Mouse (Mus musculus) neural tube, embryonic 11.5 days (tissue): Measurements from ENCODE around the gene Adgrf5. TPM values are rescaled to one million over a fixed set of nuclear protein-coding genes. Genes with fewer than 3 reads are reported as not detected.

Experiments
- ATAC-seq: fragments of 200-750 bp; cut with Nextera tagmentation; 2 replicates; pipeline ENCODE4 v1.8.0; 2017; ENCODE audit warnings: moderate number of reproducible peaks, mild to moderate bottlenecking, moderate TSS enrichment, moderate library complexity; ENCODE audit not compliant: insufficient read depth, low FRiP score, low TSS enrichment
- DNase-seq: peaks from one replicate; pipeline ENCODE4 v3.0.0-alpha.2; 2015; ENCODE audit warnings: low spot score
- H3K27ac ChIP-seq: fragments of 300-500 bp; sonication (generic); 2 replicates; pipeline ENCODE4 v1.5.1; 2014; ENCODE audit warnings: low read depth, mild to moderate bottlenecking, low read length
- H3K27me3 ChIP-seq: fragments of 300-500 bp; sonication (generic); 2 replicates; pipeline ENCODE4 v1.6.1; 2014; ENCODE audit warnings: mild to moderate bottlenecking, low read length, mixed read lengths; ENCODE audit not compliant: control insufficient read depth, insufficient read depth
- H3K36me3 ChIP-seq: fragments of 300-500 bp; sonication (generic); 2 replicates; pipeline ENCODE4 v1.6.1; 2014; ENCODE audit warnings: mild to moderate bottlenecking, low read length, moderate library complexity, mixed read lengths; ENCODE audit not compliant: control insufficient read depth, insufficient read depth
- H3K4me1 ChIP-seq: fragments of 300-500 bp; sonication (generic); 2 replicates; pipeline ENCODE4 v1.6.1; 2014; ENCODE audit warnings: low read length, mixed read lengths; ENCODE audit not compliant: control insufficient read depth, insufficient read depth
- H3K4me2 ChIP-seq: fragments of 300-500 bp; sonication (generic); 2 replicates; pipeline ENCODE4 v1.6.1; 2014; ENCODE audit warnings: low read depth, mild to moderate bottlenecking, moderate library complexity
- H3K4me3 ChIP-seq: fragments of 300-500 bp; sonication (generic); 2 replicates; pipeline ENCODE4 v1.5.1; 2014; ENCODE audit warnings: low read depth, low read length
- H3K9ac ChIP-seq: fragments of 300-500 bp; sonication (generic); 2 replicates; pipeline ENCODE4 v1.6.1; 2014; ENCODE audit warnings: mild to moderate bottlenecking, low read length
- H3K9me3 ChIP-seq: fragments of 300-500 bp; sonication (generic); 2 replicates; pipeline ENCODE4 v1.6.1; 2016; ENCODE audit warnings: low read length; ENCODE audit not compliant: control insufficient read depth
- WGBS: fragments of 180-500 bp; shearing (Covaris S2); extraction: QIAGEN DNeasy Blood & Tissue Kit; methylation state at CpG from one replicate; pipeline ENCODE4 v1.1.7; 2014; 5-methylcytosine and 5-hydroxymethylcytosine counted together
- polyA plus RNA-seq: library from polyadenylated mRNA; unstranded; fragments of >200 nt; fragmentation: Nextera tagmentation; extraction: Ambion mirVana; gene quantifications from 2 replicates; pipeline ENCODE4 v1.2.1, GENCODE M21; 2014

Adgrf5 gene
- polyA plus RNA-seq, 1 experiment from 2014 or later, result 11.5 TPM

- Histone ChIP-seq H3K27ac (no peak overlapping the region), H3K27me3 (no peaks in the 10 kb centered on the region), H3K4me3 (no peak overlapping the region), H3K4me2 (no peak overlapping the region), H3K36me3 (no peaks in the 10 kb centered on the region), H3K9ac (no peak overlapping the region), H3K4me1 (no peaks in the 10 kb centered on the region), H3K9me3 (no peaks in the 10 kb centered on the region)
- WGBS, result 71% methylated on average over 9 of the region's 9 CpGs
- ATAC-seq (no peak), DNase-seq (no peak)
Observed at GRCm38 (mm10) chr17:43366486-43366885, 6.2 kb downstream of the Adgrf5 start.

GRCm38 (mm10) chr17:43368171-43368576 is 7.9 kb downstream of the Adgrf5 start:
- Histone ChIP-seq H3K9me3 (no peaks in the 10 kb centered on the region), H3K36me3 (no peaks in the 10 kb centered on the region), H3K9ac (no peak overlapping the region), H3K4me2 (no peak overlapping the region), H3K27ac (no peak overlapping the region), H3K27me3 (no peaks in the 10 kb centered on the region), H3K4me1 (no peaks in the 10 kb centered on the region), H3K4me3 (no peak overlapping the region)
- DNase-seq (no peak), ATAC-seq (no peak)
- 57% methylated on average over 5 of the region's 5 CpGs for WGBS

DNA sequence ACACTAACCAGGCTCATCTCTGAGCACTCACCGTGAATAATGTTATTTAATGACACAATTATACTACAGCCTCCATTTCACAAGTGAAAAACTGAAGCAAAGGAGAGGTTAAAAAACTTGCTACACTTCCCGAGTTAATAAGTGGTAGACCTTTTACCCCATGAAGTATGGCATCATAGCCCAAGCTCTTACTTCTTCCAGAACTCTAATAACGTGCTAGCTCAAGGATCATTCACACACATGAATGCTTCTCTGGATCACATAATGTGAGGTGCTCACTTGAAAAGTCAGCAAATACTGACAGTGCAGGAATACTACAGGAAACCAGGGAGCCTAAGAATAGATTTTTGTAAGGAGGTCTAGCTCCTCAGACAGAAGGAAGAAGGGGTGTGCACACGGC is 12.4 kb downstream of the Adgrf5 start:
- ATAC-seq (no peak), DNase-seq (no peak)
- no peaks in the 10 kb centered on the region for H3K36me3 ChIP-seq
- H3K4me1 ChIP-seq, result no peaks in the 10 kb centered on the region
- no peaks in the 10 kb centered on the region for H3K27me3 ChIP-seq
- WGBS, result 82% methylated on average over 4 of the region's 4 CpGs
- H3K27ac ChIP-seq, result no peak overlapping the region
- H3K4me3 ChIP-seq, result no peak overlapping the region
- no peak overlapping the region for H3K4me2 ChIP-seq
- no peak overlapping the region for H3K9ac ChIP-seq
- H3K9me3 ChIP-seq, result no peaks in the 10 kb centered on the region

GRCm38 (mm10) chr17:43374020-43374419 is 13.8 kb downstream of the Adgrf5 start:
- Histone ChIP-seq H3K4me2 (no peak overlapping the region), H3K9ac (no peak overlapping the region), H3K4me1 (no peaks in the 10 kb centered on the region), H3K9me3 (no peaks in the 10 kb centered on the region), H3K27ac (no peak overlapping the region), H3K36me3 (no peaks in the 10 kb centered on the region), H3K4me3 (no peak overlapping the region), H3K27me3 (no peaks in the 10 kb centered on the region)
- WGBS, result 59% methylated on average over 4 of the region's 4 CpGs
- DNase-seq, result no peak
- ATAC-seq, result no peak

- H3K27me3 ChIP-seq, result no peaks in the 10 kb centered on the region
- ATAC-seq (no peak), DNase-seq (no peak)
- no peaks in the 10 kb centered on the region for H3K9me3 ChIP-seq
- H3K27ac ChIP-seq, result no peak overlapping the region
- H3K4me2 ChIP-seq, result no peak overlapping the region
- H3K36me3 ChIP-seq, result no peaks in the 10 kb centered on the region
- no peak overlapping the region for H3K4me3 ChIP-seq
- 72% methylated on average over 5 of the region's 5 CpGs for WGBS
- H3K9ac ChIP-seq, result no peak overlapping the region
- no peaks in the 10 kb centered on the region for H3K4me1 ChIP-seq
Observed at GRCm38 (mm10) chr17:43376527-43376926, 16.3 kb downstream of the Adgrf5 start.

DNA sequence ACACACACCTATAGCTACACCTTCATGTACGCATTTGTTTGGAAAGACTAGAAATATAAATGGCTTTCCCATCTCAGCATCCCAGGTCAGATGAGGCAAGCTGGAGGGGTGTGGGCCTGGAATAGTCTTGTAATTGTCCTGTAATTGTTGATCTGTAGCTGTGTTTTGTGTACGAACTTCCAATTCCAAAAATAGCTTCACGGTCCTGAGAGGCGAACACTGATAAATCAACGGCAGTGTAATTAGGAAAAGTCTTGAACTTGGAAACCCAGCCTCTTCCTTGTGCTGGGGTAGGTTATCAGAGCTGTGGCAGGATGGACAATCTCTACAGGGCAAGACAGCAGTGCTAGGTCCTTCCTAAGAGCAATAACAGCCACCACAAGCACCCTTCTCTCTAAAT is 18.5 kb downstream of the Adgrf5 start:
- no peak overlapping the region for H3K4me3 ChIP-seq
- no peak overlapping the region for H3K9ac ChIP-seq
- WGBS, result 91% methylated on average over 5 of the region's 5 CpGs
- no peak for DNase-seq
- no peaks in the 10 kb centered on the region for H3K4me1 ChIP-seq
- no peak overlapping the region for H3K4me2 ChIP-seq
- no peak overlapping the region for H3K27ac ChIP-seq
- no peaks in the 10 kb centered on the region for H3K36me3 ChIP-seq
- no peaks in the 10 kb centered on the region for H3K9me3 ChIP-seq
- H3K27me3 ChIP-seq, result no peaks in the 10 kb centered on the region
- ATAC-seq, result no peak

DNA sequence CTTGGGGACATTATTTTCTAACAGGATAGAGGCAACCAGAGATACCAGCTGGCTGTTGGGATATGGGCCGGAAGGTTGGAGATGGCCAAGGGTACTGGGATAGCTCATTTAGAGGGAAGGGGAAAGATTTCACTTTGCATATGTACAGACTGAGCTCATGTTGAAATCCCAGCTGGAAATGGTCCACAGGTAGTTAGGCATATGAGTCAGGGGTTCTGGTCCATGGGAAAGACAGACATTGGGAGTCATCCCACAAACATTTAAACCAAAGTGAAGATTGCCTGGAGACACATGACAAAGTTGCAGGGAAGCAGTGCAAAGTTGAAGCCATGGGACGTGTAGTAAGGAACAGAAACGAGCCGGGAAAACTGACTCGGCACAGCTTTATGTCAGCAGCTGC is 26.1 kb downstream of the Adgrf5 start:
- H3K9ac ChIP-seq, result no peak overlapping the region
- H3K4me3 ChIP-seq, result no peak overlapping the region
- no peak overlapping the region for H3K4me2 ChIP-seq
- no peaks in the 10 kb centered on the region for H3K4me1 ChIP-seq
- no peaks in the 10 kb centered on the region for H3K9me3 ChIP-seq
- DNase-seq (no peak), ATAC-seq (no peak)
- no peaks in the 10 kb centered on the region for H3K27me3 ChIP-seq
- 88% methylated on average over 5 of the region's 5 CpGs for WGBS
- no peaks in the 10 kb centered on the region for H3K36me3 ChIP-seq
- H3K27ac ChIP-seq, result no peak overlapping the region

DNA sequence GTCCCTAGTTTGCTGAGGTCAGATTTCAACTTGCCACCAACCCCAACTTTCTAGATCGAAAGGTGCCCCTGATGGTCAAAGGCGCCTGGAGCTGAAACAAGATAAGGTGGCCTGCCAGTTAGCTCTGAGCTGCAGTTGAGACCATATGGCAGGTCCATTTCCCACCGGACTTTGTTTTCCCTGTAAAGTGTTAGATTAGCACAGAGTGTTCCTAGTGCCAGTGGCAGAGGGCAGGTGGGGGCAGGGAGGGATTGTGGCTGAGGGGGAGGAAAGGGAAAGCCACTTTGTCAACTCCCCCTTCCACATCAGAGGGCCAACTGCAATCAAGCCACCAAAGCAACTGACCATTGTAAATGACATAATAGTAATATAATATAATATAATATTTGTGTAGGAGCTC is 26.9 kb downstream of the Adgrf5 start:
- 61% methylated on average over 3 of the region's 3 CpGs for WGBS

GRCm38 (mm10) chr17:43389256-43389655 is 29.0 kb downstream of the Adgrf5 start:
- H3K27ac ChIP-seq, result no peak overlapping the region
- H3K9ac ChIP-seq, result no peak overlapping the region
- 85% methylated on average over 11 of the region's 11 CpGs for WGBS
- DNase-seq (no peak), ATAC-seq (no peak)
- no peaks in the 10 kb centered on the region for H3K36me3 ChIP-seq
- H3K4me3 ChIP-seq, result no peak overlapping the region
- no peaks in the 10 kb centered on the region for H3K9me3 ChIP-seq
- no peaks in the 10 kb centered on the region for H3K27me3 ChIP-seq
- H3K4me1 ChIP-seq, result no peaks in the 10 kb centered on the region
- no peak overlapping the region for H3K4me2 ChIP-seq

More for the DNA sequence above, 26.9 kb downstream of the Adgrf5 start:
- Histone ChIP-seq H3K27me3 (no peaks in the 10 kb centered on the region), H3K27ac (no peak overlapping the region), H3K4me3 (no peak overlapping the region), H3K4me2 (no peak overlapping the region), H3K36me3 (no peaks in the 10 kb centered on the region), H3K9me3 (no peaks in the 10 kb centered on the region), H3K4me1 (no peaks in the 10 kb centered on the region), H3K9ac (no peak overlapping the region)
- ATAC-seq, result no peak
- no peak for DNase-seq
